Mouse (Mus musculus): Measurements from ENCODE around the gene Hps4. TPM values are rescaled to one million over a fixed set of nuclear protein-coding genes. Genes with fewer than 3 reads are reported as not detected.
A peak's percentile ranks its signal among the peaks of the same experiment; 100 is the strongest.

Gene Hps4
- polyA plus RNA-seq, 1 experiment from 2014 or later = 30.0 TPM

- Histone ChIP-seq H3K4me1 (replicated peaks; ENCODE audit: control insufficient read depth, insufficient read depth, low read length) (peaks cover 2% of the 10 kb centered on the region), H3K36me3 (ENCODE audit: control insufficient read depth, insufficient read depth, low read length) (no peaks in the 10 kb centered on the region), H3K4me2 (replicated peaks; ENCODE audit: low read depth, low read length) (peak overlapping the region; percentile 87), H3K9me3 (ENCODE audit: control insufficient read depth, low read length) (no peaks in the 10 kb centered on the region), H3K9ac (ENCODE audit: low read depth, low read length) (peak overlapping the region; percentile 79), H3K4me3 (ENCODE audit: low read depth, low read length) (peak overlapping the region; percentile 49), H3K27me3 (ENCODE audit: control insufficient read depth, insufficient read depth, low read length) (no peaks in the 10 kb centered on the region), H3K27ac (ENCODE audit: low read depth, low read length) (peak overlapping the region; percentile 86)
- peak; percentile 66 for DNase-seq (ENCODE audit: low spot score)
- WGBS = under 1% methylated on average over 12 of the region's 28 CpGs
- peak; percentile 77 for ATAC-seq (ENCODE audit: low FRiP score)
Observed at GRCm38 (mm10) chr5:112394415-112394763, 51.5 kb downstream of the Hps4 start.

- DNase-seq (ENCODE audit: low spot score) (peak; percentile 92), ATAC-seq (ENCODE audit: low FRiP score) (peak; percentile 92)
- peak within 1 kb of the TSS; percentile 87 for H3K4me2 ChIP-seq (replicated peaks; ENCODE audit: low read depth, low read length)
- H3K27me3 ChIP-seq (ENCODE audit: control insufficient read depth, insufficient read depth, low read length) = no peaks in the 10 kb centered on the region
- H3K9me3 ChIP-seq (ENCODE audit: control insufficient read depth, low read length) = no peaks in the 10 kb centered on the region
- H3K36me3 ChIP-seq (ENCODE audit: control insufficient read depth, insufficient read depth, low read length) = no peaks in the 10 kb centered on the region
- peak within 1 kb of the TSS; percentile 79 for H3K9ac ChIP-seq (ENCODE audit: low read depth, low read length)
- H3K4me3 ChIP-seq (ENCODE audit: low read depth, low read length) = peak within 1 kb of the TSS; percentile 49
- H3K27ac ChIP-seq (ENCODE audit: low read depth, low read length) = peak within 1 kb of the TSS; percentile 86
- peaks cover 2% of the 10 kb centered on the region for H3K4me1 ChIP-seq (replicated peaks; ENCODE audit: control insufficient read depth, insufficient read depth, low read length)
- WGBS = 1% methylated on average over 40 of the region's 67 CpGs
Observed at GRCm38 (mm10) chr5:112394779-112395443, 52.0 kb downstream of the Hps4 start, which contains the start of gene Asphd2. Gene Asphd2, minus strand, starts transcription at chr5:112394866.

GRCm38 (mm10) chr5:112396066-112396465, 53.2 kb downstream of the Hps4 start:
- Histone ChIP-seq H3K9me3 (ENCODE audit: control insufficient read depth, low read length) (no peaks in the 10 kb centered on the region), H3K4me3 (ENCODE audit: low read depth, low read length) (no peak overlapping the region), H3K9ac (ENCODE audit: low read depth, low read length) (no peak overlapping the region), H3K36me3 (ENCODE audit: control insufficient read depth, insufficient read depth, low read length) (no peaks in the 10 kb centered on the region), H3K4me2 (replicated peaks; ENCODE audit: low read depth, low read length) (no peak overlapping the region), H3K27ac (ENCODE audit: low read depth, low read length) (no peak overlapping the region), H3K27me3 (ENCODE audit: control insufficient read depth, insufficient read depth, low read length) (no peaks in the 10 kb centered on the region), H3K4me1 (replicated peaks; ENCODE audit: control insufficient read depth, insufficient read depth, low read length) (peaks cover 2% of the 10 kb centered on the region)
- ATAC-seq (ENCODE audit: low FRiP score) (no peak), DNase-seq (ENCODE audit: low spot score) (no peak)
- WGBS = 78% methylated on average over 18 of the region's 18 CpGs

GRCm38 (mm10) chr5:112399284-112399683, 56.4 kb downstream of the Hps4 start:
- H3K9me3 ChIP-seq (ENCODE audit: control insufficient read depth, low read length) = no peaks in the 10 kb centered on the region
- no peak overlapping the region for H3K9ac ChIP-seq (ENCODE audit: low read depth, low read length)
- H3K4me3 ChIP-seq (ENCODE audit: low read depth, low read length) = no peak overlapping the region
- ATAC-seq (ENCODE audit: low FRiP score) (no peak), DNase-seq (ENCODE audit: low spot score) (no peak)
- H3K4me2 ChIP-seq (replicated peaks; ENCODE audit: low read depth, low read length) = no peak overlapping the region
- no peaks in the 10 kb centered on the region for H3K36me3 ChIP-seq (ENCODE audit: control insufficient read depth, insufficient read depth, low read length)
- 82% methylated on average over 10 of the region's 10 CpGs for WGBS
- H3K4me1 ChIP-seq (replicated peaks; ENCODE audit: control insufficient read depth, insufficient read depth, low read length) = no peaks in the 10 kb centered on the region; the same call in 1 of the 2 replicates
- H3K27ac ChIP-seq (ENCODE audit: low read depth, low read length) = no peak overlapping the region
- no peaks in the 10 kb centered on the region for H3K27me3 ChIP-seq (ENCODE audit: control insufficient read depth, insufficient read depth, low read length)

- H3K36me3 ChIP-seq (ENCODE audit: control insufficient read depth, insufficient read depth, low read length) = no peaks in the 10 kb centered on the region
- H3K4me1 ChIP-seq (replicated peaks; ENCODE audit: control insufficient read depth, insufficient read depth, low read length) = no peaks in the 10 kb centered on the region
- no peak for ATAC-seq (ENCODE audit: low FRiP score)
- no peak overlapping the region for H3K27ac ChIP-seq (ENCODE audit: low read depth, low read length)
- H3K27me3 ChIP-seq (ENCODE audit: control insufficient read depth, insufficient read depth, low read length) = no peaks in the 10 kb centered on the region
- 67% methylated on average over 3 of the region's 3 CpGs for WGBS
- no peaks in the 10 kb centered on the region for H3K9me3 ChIP-seq (ENCODE audit: control insufficient read depth, low read length)
- DNase-seq (ENCODE audit: low spot score) = no peak
- no peak overlapping the region for H3K4me3 ChIP-seq (ENCODE audit: low read depth, low read length)
- H3K4me2 ChIP-seq (replicated peaks; ENCODE audit: low read depth, low read length) = no peak overlapping the region
- no peak overlapping the region for H3K9ac ChIP-seq (ENCODE audit: low read depth, low read length)
Observed at GRCm38 (mm10) chr5:112402437-112402836, 59.6 kb downstream of the Hps4 start.

- ATAC-seq (ENCODE audit: low FRiP score) (no peak), DNase-seq (ENCODE audit: low spot score) (no peak)
- no peaks in the 10 kb centered on the region for H3K4me1 ChIP-seq (replicated peaks; ENCODE audit: control insufficient read depth, insufficient read depth, low read length)
- no peaks in the 10 kb centered on the region for H3K27me3 ChIP-seq (ENCODE audit: control insufficient read depth, insufficient read depth, low read length)
- no peak overlapping the region for H3K27ac ChIP-seq (ENCODE audit: low read depth, low read length)
- no peak overlapping the region for H3K9ac ChIP-seq (ENCODE audit: low read depth, low read length)
- H3K4me3 ChIP-seq (ENCODE audit: low read depth, low read length) = no peak overlapping the region
- 82% methylated on average over 3 of the region's 3 CpGs for WGBS
- no peak overlapping the region for H3K4me2 ChIP-seq (replicated peaks; ENCODE audit: low read depth, low read length)
- no peaks in the 10 kb centered on the region for H3K9me3 ChIP-seq (ENCODE audit: control insufficient read depth, low read length)
- no peaks in the 10 kb centered on the region for H3K36me3 ChIP-seq (ENCODE audit: control insufficient read depth, insufficient read depth, low read length)
Observed at GRCm38 (mm10) chr5:112406017-112406416, 63.1 kb downstream of the Hps4 start.

- no peak overlapping the region for H3K4me2 ChIP-seq (replicated peaks; ENCODE audit: low read depth, low read length)
- H3K27me3 ChIP-seq (ENCODE audit: control insufficient read depth, insufficient read depth, low read length) = no peaks in the 10 kb centered on the region
- peaks cover 2% of the 10 kb centered on the region; the same call in 1 of the 2 replicates for H3K4me1 ChIP-seq (replicated peaks; ENCODE audit: control insufficient read depth, insufficient read depth, low read length)
- 58% methylated on average over 5 of the region's 5 CpGs for WGBS
- H3K4me3 ChIP-seq (ENCODE audit: low read depth, low read length) = no peak overlapping the region
- H3K36me3 ChIP-seq (ENCODE audit: control insufficient read depth, insufficient read depth, low read length) = no peaks in the 10 kb centered on the region
- no peaks in the 10 kb centered on the region for H3K9me3 ChIP-seq (ENCODE audit: control insufficient read depth, low read length)
- H3K9ac ChIP-seq (ENCODE audit: low read depth, low read length) = no peak overlapping the region
- no peak for ATAC-seq (ENCODE audit: low FRiP score)
- no peak for DNase-seq (ENCODE audit: low spot score)
- H3K27ac ChIP-seq (ENCODE audit: low read depth, low read length) = no peak overlapping the region
Observed at GRCm38 (mm10) chr5:112409274-112409673, 66.4 kb downstream of the Hps4 start.

- Histone ChIP-seq H3K9me3 (ENCODE audit: control insufficient read depth, low read length) (no peaks in the 10 kb centered on the region), H3K36me3 (ENCODE audit: control insufficient read depth, insufficient read depth, low read length) (no peaks in the 10 kb centered on the region), H3K9ac (ENCODE audit: low read depth, low read length) (no peak overlapping the region), H3K4me2 (replicated peaks; ENCODE audit: low read depth, low read length) (no peak overlapping the region), H3K27ac (ENCODE audit: low read depth, low read length) (peak overlapping the region; percentile 43; the same call in 1 of the 2 replicates), H3K4me1 (replicated peaks; ENCODE audit: control insufficient read depth, insufficient read depth, low read length) (peaks cover 2% of the 10 kb centered on the region; the same call in 1 of the 2 replicates), H3K27me3 (ENCODE audit: control insufficient read depth, insufficient read depth, low read length) (no peaks in the 10 kb centered on the region), H3K4me3 (ENCODE audit: low read depth, low read length) (no peak overlapping the region)
- ATAC-seq (ENCODE audit: low FRiP score) (peak; percentile 35; the same call in 1 of the 2 replicates), DNase-seq (ENCODE audit: low spot score) (no peak)
- 40% methylated on average over 11 of the region's 11 CpGs for WGBS
Observed at GRCm38 (mm10) chr5:112411072-112411471, 68.2 kb downstream of the Hps4 start.

Data from hindbrain, embryonic 11.5 days (tissue).